Mouse (Mus musculus) kidney, embryonic 15.5 days (tissue): ENCODE data around the gene Pfkfb4. TPM values are rescaled to one million over a fixed set of nuclear protein-coding genes. Genes with fewer than 3 reads are reported as not detected.
A peak's percentile ranks its signal among the peaks of the same experiment; 100 is the strongest.

Experiments used
- ATAC-seq: fragments of 200-750 bp; cut with Nextera tagmentation; replicated peaks from 2 replicates; pipeline ENCODE4 v1.8.0; 2017; ENCODE audit warnings: moderate TSS enrichment; ENCODE audit not compliant: low FRiP score
- H3K27ac ChIP-seq: fragments of 300-500 bp; sonication (generic); 2 replicates; pipeline ENCODE4 v1.5.1; 2015; ENCODE audit warnings: mild to moderate bottlenecking, inconsistent platforms
- H3K27me3 ChIP-seq: fragments of 300-500 bp; sonication (generic); 2 replicates; pipeline ENCODE4 v1.6.1; 2015; ENCODE audit warnings: inconsistent platforms
- H3K36me3 ChIP-seq: fragments of 300-500 bp; sonication (generic); 2 replicates; pipeline ENCODE4 v1.6.1; 2015; ENCODE audit warnings: inconsistent platforms
- H3K4me1 ChIP-seq: fragments of 300-500 bp; sonication (generic); 2 replicates; pipeline ENCODE4 v1.6.1; 2015; ENCODE audit warnings: inconsistent platforms
- H3K4me2 ChIP-seq: fragments of 300-500 bp; sonication (generic); 2 replicates; pipeline ENCODE4 v1.6.1; 2015; ENCODE audit warnings: moderate library complexity, mild to moderate bottlenecking, inconsistent platforms
- H3K4me3 ChIP-seq: fragments of 300-500 bp; sonication (generic); replicated peaks from 2 replicates; pipeline ENCODE4 v1.5.1; 2015; ENCODE audit warnings: mild to moderate bottlenecking, inconsistent platforms
- H3K9ac ChIP-seq: fragments of 300-500 bp; sonication (generic); 2 replicates; pipeline ENCODE4 v1.6.1; 2015; ENCODE audit warnings: mild to moderate bottlenecking, inconsistent platforms
- H3K9me3 ChIP-seq: fragments of 300-500 bp; sonication (generic); replicated peaks from 2 replicates; pipeline ENCODE4 v1.6.1; 2016; ENCODE audit warnings: inconsistent platforms
- WGBS: fragments of 180-500 bp; shearing (Covaris S2); methylation state at CpG from one replicate; pipeline ENCODE4 v1.1.7; 2015; ENCODE audit warnings: mixed read lengths; 5-methylcytosine and 5-hydroxymethylcytosine counted together
- microRNA counts: library from miRNA; unstranded; fragments of <30 nt; microRNA quantifications from one replicate; lab custom pipeline; 2016
- microRNA-seq: library from miRNA; unstranded; fragments of <30 nt; microRNA quantifications from one replicate; pipeline ENCODE4, GENCODE M21; 2016
- polyA plus RNA-seq: library from polyadenylated mRNA; unstranded; fragments of >200 nt; fragmentation: Nextera tagmentation; extraction: Ambion mirVana; gene quantifications from 2 replicates; pipeline ENCODE4 v1.2.1, GENCODE M21; 2015

Pfkfb4 gene
- polyA plus RNA-seq, 1 experiment from 2014 or later: 8.7 TPM

DNA sequence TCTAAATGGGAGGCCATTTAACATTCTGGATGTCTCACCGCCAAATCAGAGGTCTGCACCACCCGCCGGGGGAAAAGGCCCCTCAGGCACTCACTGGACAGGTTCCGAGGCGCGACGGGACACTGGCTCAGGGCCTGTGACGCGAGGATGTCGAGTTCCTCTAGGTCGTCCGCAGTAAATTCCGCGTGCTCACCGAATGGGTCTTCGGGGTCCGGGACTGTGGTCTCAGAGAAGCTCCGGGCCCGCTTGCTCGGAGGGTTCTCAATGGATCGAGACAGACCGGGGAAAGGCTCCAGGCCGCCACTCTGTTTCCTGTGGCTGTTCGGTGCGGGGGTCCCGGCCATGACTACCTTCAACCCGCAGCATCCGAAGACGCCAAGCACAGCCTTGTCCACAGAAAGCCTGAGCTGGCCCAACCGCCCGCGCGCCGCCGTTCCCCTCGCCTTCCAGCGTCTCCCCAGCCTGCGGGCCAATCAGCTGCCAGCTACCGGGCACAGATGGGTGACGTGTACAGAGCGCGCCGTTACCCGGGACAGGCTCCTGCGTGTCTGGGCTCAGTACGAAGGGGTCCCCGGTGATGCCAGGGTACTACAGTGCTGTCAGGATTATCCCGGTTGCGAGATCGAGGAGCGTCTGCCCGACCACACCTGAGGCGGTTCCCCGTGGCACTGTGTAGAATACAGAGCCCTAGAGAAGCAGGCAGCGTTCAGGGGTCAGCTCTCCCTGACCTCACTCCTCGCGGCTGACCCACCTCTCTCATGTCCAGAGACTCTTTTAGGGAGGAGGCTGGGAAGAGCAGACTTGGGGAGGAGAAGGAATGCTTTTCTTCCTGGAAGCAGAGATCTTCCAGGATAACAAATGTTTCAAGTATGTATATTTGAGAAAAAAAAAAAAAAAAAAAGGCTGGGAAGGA is 82.3 kb downstream of the Pfkfb4 start, which contains the start of gene Atrip:
TSS of gene Atrip (minus strand) at position 464 of the 913 bp plus-strand sequence.
- no peaks in the 10 kb centered on the region for H3K9me3 ChIP-seq
- peaks cover 20% of the 10 kb centered on the region for H3K4me1 ChIP-seq
- peak within 1 kb of the TSS; percentile 87 for H3K9ac ChIP-seq
- WGBS: under 1% methylated on average over 57 of the region's 57 CpGs
- no peaks in the 10 kb centered on the region for H3K27me3 ChIP-seq
- H3K36me3 ChIP-seq: peaks cover 39% of the 10 kb centered on the region
- peak within 1 kb of the TSS; percentile 82 for H3K4me2 ChIP-seq
- H3K27ac ChIP-seq: peak within 1 kb of the TSS; percentile 80
- peak; percentile 99 for ATAC-seq
- peak within 1 kb of the TSS; percentile 74 for H3K4me3 ChIP-seq

GRCm38 (mm10) chr9:109080516-109080915 is 88.9 kb downstream of the Pfkfb4 start:
- no peaks in the 10 kb centered on the region for H3K9me3 ChIP-seq
- H3K4me2 ChIP-seq: no peak overlapping the region
- no peak overlapping the region for H3K4me3 ChIP-seq
- no peaks in the 10 kb centered on the region for H3K27me3 ChIP-seq
- ATAC-seq: no peak
- WGBS: 92% methylated on average over 3 of the region's 3 CpGs
- H3K9ac ChIP-seq: no peak overlapping the region
- H3K36me3 ChIP-seq: peaks cover 29% of the 10 kb centered on the region
- H3K4me1 ChIP-seq: peaks cover 21% of the 10 kb centered on the region
- no peak overlapping the region for H3K27ac ChIP-seq

DNA sequence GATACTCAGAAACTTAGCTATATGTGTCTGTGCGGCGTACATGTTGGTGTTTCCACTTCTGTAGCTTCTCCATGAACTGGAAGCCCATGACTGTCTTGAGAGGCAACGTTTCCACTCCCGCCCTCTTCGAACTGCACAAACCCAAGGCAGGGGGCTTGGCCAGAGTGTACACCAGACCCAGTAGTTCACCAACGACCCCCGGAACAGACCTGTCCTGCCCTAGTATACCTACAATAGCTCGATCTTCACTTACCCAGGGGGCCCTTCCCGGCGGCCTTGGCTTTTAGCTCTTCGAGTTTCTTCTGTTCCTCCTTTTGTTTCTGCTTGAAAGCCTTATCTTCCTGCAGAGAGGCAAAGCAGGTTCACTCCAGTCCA is 90.2 kb downstream of the Pfkfb4 start:
- H3K4me3 ChIP-seq: peak overlapping the region; percentile 81
- no peaks in the 10 kb centered on the region for H3K27me3 ChIP-seq
- H3K27ac ChIP-seq: peak overlapping the region; percentile 82
- H3K9ac ChIP-seq: peak overlapping the region; percentile 81
- 2% methylated on average over 11 of the region's 11 CpGs for WGBS
- H3K36me3 ChIP-seq: peaks cover 29% of the 10 kb centered on the region
- ATAC-seq: peak; percentile 16; the same call in 1 of the 2 replicates
- peak overlapping the region; percentile 66 for H3K4me2 ChIP-seq
- H3K4me1 ChIP-seq: peaks cover 21% of the 10 kb centered on the region
- no peaks in the 10 kb centered on the region for H3K9me3 ChIP-seq

MicroRNAs encoded within 50 kb of the gene (microRNA counts, 519-probe panel; counts per million panel counts)
- microRNA mmu-miR-711 (lab: Ali Mortazavi, UCI): 31.7 counts per million

Small RNA genes lying within 50 kb of the gene (microRNA-seq; reads per million reads assigned to microRNA genes)
- gene Mir711: not detected

Other genes with a start within 250 kb of the Pfkfb4 start
- gene Ip6k2, start 208.0 kb upstream of the Pfkfb4 start, polyA plus RNA-seq: 96.4 and 106 TPM in 2 replicates
- 12.0 and 16.3 TPM in 2 replicates for gene Nckipsd, start 183.4 kb upstream of the Pfkfb4 start, polyA plus RNA-seq
- gene Celsr3, start 165.5 kb upstream of the Pfkfb4 start, polyA plus RNA-seq: 0.13 and 0.26 TPM in 2 replicates
- gene Slc26a6, start 138.5 kb upstream of the Pfkfb4 start, polyA plus RNA-seq: 11.3 and 15.2 TPM in 2 replicates
- not detected in 2 replicates for gene Tmem89, start 77.2 kb upstream of the Pfkfb4 start, polyA plus RNA-seq
- 513 and 523 TPM in 2 replicates for gene Uqcrc1, start 55.1 kb upstream of the Pfkfb4 start, polyA plus RNA-seq
- 2.1 and 3.5 TPM in 2 replicates for gene Col7a1, start 38.2 kb upstream of the Pfkfb4 start, polyA plus RNA-seq
- 0.14 and 0.18 TPM in 2 replicates for gene Ucn2, start 5.8 kb upstream of the Pfkfb4 start, polyA plus RNA-seq
- gene Shisa5, start 46.8 kb downstream of the Pfkfb4 start, polyA plus RNA-seq: 81.7 and 95.6 TPM in 2 replicates
- 11.1 and 13.8 TPM in 2 replicates for gene Trex1, start 68.0 kb downstream of the Pfkfb4 start, polyA plus RNA-seq
- gene Atrip, start 82.3 kb downstream of the Pfkfb4 start, polyA plus RNA-seq: 26.3 and 27.0 TPM in 2 replicates
- 12.9 and 13.6 TPM in 2 replicates for gene Ccdc51, start 90.7 kb downstream of the Pfkfb4 start, polyA plus RNA-seq
- gene Tma7, start 90.8 kb downstream of the Pfkfb4 start, polyA plus RNA-seq: 616 and 693 TPM in 2 replicates
- gene Plxnb1, start 103.6 kb downstream of the Pfkfb4 start, polyA plus RNA-seq: 15.2 and 19.4 TPM in 2 replicates
- not detected in 2 replicates for gene Fbxw21, start 170.3 kb downstream of the Pfkfb4 start, polyA plus RNA-seq
- not detected in 2 replicates for gene Fbxw13, start 204.2 kb downstream of the Pfkfb4 start, polyA plus RNA-seq
- gene Fbxw20, start 243.0 kb downstream of the Pfkfb4 start, polyA plus RNA-seq: not detected in 2 replicates